Mouse (Mus musculus): ENCODE measurements at regions not wholly inside any gene's neighbourhood (a gene's known extent, or its start where the extent isn't known, plus 50 kb on each side); places are given as distances from the start of the nearest gene placed in this dataset.

GRCm38 (mm10) chr8:128059817-128060216, 298.6 kb upstream of the Nrp1 start:
- no peak for DNase-seq (ENCODE audit: low spot score)

- DNase-seq (ENCODE audit: low spot score), result no peak
Measured at GRCm38 (mm10) chr8:128064211-128064610, 294.2 kb upstream of the Nrp1 start.

GRCm38 (mm10) chr8:128065127-128065526, 293.3 kb upstream of the Nrp1 start:
- no peak for DNase-seq (ENCODE audit: low spot score)

GRCm38 (mm10) chr8:128065964-128066680, 292.3 kb upstream of the Nrp1 start:
- no peak for DNase-seq (ENCODE audit: low spot score)

- DNase-seq (ENCODE audit: low spot score), result no peak
Measured at GRCm38 (mm10) chr8:128069749-128070148, 288.7 kb upstream of the Nrp1 start.

GRCm38 (mm10) chr8:128075566-128075965, 282.8 kb upstream of the Nrp1 start:
- DNase-seq (ENCODE audit: low spot score), result no peak

- no peak for DNase-seq (ENCODE audit: low spot score)
Measured at GRCm38 (mm10) chr8:128076226-128076625, 282.2 kb upstream of the Nrp1 start.

- no peak for DNase-seq (ENCODE audit: low spot score)
Measured at GRCm38 (mm10) chr8:128078740-128079139, 279.7 kb upstream of the Nrp1 start.

GRCm38 (mm10) chr8:128085800-128086199, 272.6 kb upstream of the Nrp1 start:
- DNase-seq (ENCODE audit: low spot score), result no peak

- no peak for DNase-seq (ENCODE audit: low spot score)
Measured at GRCm38 (mm10) chr8:128087500-128087899, 270.9 kb upstream of the Nrp1 start.

GRCm38 (mm10) chr8:128092826-128093225, 265.6 kb upstream of the Nrp1 start:
- DNase-seq (ENCODE audit: low spot score), result no peak

- no peak for DNase-seq (ENCODE audit: low spot score)
Measured at GRCm38 (mm10) chr8:128095451-128095850, 263.0 kb upstream of the Nrp1 start.

GRCm38 (mm10) chr8:128097601-128098000, 260.8 kb upstream of the Nrp1 start:
- no peak for DNase-seq (ENCODE audit: low spot score)

- no peak for DNase-seq (ENCODE audit: low spot score)
Measured at GRCm38 (mm10) chr8:128103380-128103779, 255.0 kb upstream of the Nrp1 start.

GRCm38 (mm10) chr8:128106569-128106968, 251.8 kb upstream of the Nrp1 start:
- no peak for DNase-seq (ENCODE audit: low spot score)

- DNase-seq (ENCODE audit: low spot score), result no peak
Measured at GRCm38 (mm10) chr8:128107041-128107440, 251.4 kb upstream of the Nrp1 start.

GRCm38 (mm10) chr8:128109036-128109435, 249.4 kb upstream of the Nrp1 start:
- no peak for DNase-seq (ENCODE audit: low spot score)

- no peak for DNase-seq (ENCODE audit: low spot score)
Measured at GRCm38 (mm10) chr8:128111132-128111531, 247.3 kb upstream of the Nrp1 start.

- DNase-seq (ENCODE audit: low spot score), result no peak
Measured at GRCm38 (mm10) chr8:128113116-128113515, 245.3 kb upstream of the Nrp1 start.

- DNase-seq (ENCODE audit: low spot score), result no peak
Measured at GRCm38 (mm10) chr8:128141290-128141966, 217.0 kb upstream of the Nrp1 start.

GRCm38 (mm10) chr8:128148351-128148942, 210.0 kb upstream of the Nrp1 start:
- peak; percentile 15 for DNase-seq (ENCODE audit: low spot score)

GRCm38 (mm10) chr8:128155604-128156003, 202.8 kb upstream of the Nrp1 start:
- no peak for DNase-seq (ENCODE audit: low spot score)

GRCm38 (mm10) chr8:128156221-128156620, 202.2 kb upstream of the Nrp1 start:
- no peak for DNase-seq (ENCODE audit: low spot score)
